Mouse (Mus musculus): ENCODE results near the gene Rbm41.

The Rbm41 gene

DNA sequence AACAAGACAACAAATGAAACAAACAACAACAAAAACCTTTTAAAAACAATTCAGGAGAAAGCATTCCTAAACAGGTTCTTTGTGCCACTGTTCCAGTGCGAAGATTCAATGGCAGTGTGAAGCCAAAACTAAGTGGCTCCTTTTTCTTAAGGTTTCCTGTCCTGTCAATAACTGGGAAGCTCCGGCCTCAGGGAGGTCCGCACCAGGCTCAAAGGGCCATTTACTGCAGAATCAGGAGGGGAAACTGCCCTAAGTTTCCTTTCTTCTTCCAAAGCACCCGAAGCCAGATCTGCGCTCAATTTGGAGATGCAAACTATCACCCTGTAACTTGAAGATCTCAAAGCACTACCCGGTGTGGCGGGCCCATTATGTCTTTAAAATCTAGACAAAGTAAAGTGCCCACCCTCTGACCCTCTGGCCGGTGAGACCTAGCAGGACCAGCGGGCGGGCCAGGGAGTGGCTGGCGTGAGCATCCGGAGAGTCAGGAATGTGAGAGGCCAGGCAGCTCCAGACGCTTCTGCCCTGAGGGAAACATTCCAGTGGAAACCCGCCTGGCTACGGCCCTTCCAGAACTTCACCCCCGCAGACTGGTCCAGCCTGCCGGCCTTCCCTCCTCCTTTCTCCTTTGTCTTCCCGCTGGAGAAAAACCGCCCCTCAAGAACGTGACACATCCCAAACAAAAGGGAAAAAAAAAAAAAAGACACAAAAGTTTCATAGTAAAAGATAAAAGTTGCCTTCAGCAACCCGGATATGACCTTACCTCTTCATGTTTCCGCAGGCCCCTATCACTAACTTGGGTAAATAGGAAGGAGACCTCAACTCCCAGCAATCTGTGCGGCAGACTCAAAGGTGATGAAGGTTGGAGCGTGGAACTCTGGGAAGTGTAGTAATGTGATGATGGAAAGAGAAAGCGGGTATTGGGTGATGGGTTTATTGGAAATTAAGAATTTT is at the start of gene Rbm41:
Gene Rbm41, minus strand, starts transcription at position 856 of the 951 bp plus-strand sequence.
- peak; percentile 32 to 68 for DNase-seq (ENCODE audit: low spot score in 2 of 2)

- peak in 1 of 2 experiments; percentile 2 for DNase-seq (ENCODE audit: low spot score in 2 of 2)
Measured at GRCm38 (mm10) chrX:139998691-139999065, 283 bp upstream of the Rbm41 start.

- DNase-seq (ENCODE audit: low spot score in 2 of 2): no peak
Measured at GRCm38 (mm10) chrX:139982115-139982514, 16.3 kb downstream of the Rbm41 start.

DNA sequence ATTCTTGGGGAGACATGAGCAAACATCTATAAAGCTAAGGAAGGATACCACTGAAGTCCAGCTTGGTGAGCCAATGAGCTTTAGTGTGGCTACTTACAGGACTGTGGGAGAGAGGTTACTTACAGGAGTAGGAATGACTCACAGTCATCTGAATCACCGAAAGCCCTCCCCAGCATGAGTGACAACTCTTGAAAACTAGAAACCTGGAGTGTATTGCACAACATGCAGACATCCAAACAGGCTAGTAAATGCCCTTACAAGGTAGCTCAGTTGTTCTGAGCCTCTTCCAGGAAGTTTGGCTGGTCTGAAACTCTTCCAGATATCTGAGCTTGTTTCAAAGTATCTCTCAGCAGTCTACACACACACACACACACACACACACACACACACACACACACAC is 64.9 kb downstream of the Rbm41 start:
- DNase-seq (ENCODE audit: low spot score in 2 of 2): no peak

GRCm38 (mm10) chrX:139932472-139932871 is 65.9 kb downstream of the Rbm41 start:
- peak in 1 of 2 experiments; percentile 1 for DNase-seq (ENCODE audit: low spot score in 2 of 2)

DNA sequence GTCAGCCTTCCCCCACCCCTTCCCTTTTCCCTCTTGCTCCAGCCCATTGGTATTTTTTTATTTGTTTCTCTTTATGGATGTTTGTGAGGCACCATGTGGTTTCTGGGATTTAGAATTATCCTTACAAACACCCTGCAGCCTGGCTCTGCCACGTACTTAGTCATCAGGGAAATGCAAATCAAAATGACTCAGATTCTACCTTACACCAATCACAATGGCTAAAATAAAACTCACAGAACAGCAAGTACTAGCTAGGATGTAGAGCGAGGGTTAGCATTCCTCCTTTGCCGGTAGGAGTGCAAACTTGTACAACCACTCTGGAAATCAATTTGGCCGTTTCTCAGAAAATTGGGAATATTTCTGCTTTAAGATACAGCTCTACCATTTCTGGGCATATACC is 77.8 kb downstream of the Rbm41 start:
- no peak for DNase-seq (ENCODE audit: low spot score in 2 of 2)

GRCm38 (mm10) chrX:139891387-139891786 is 107.0 kb downstream of the Rbm41 start:
- DNase-seq (ENCODE audit: low spot score in 2 of 2): no peak

GRCm38 (mm10) chrX:139883221-139883620 is 115.2 kb downstream of the Rbm41 start:
- DNase-seq (ENCODE audit: low spot score in 2 of 2): no peak

- DNase-seq (ENCODE audit: low spot score in 2 of 2): no peak
Measured at GRCm38 (mm10) chrX:139877936-139878335, 120.5 kb downstream of the Rbm41 start.

DNA sequence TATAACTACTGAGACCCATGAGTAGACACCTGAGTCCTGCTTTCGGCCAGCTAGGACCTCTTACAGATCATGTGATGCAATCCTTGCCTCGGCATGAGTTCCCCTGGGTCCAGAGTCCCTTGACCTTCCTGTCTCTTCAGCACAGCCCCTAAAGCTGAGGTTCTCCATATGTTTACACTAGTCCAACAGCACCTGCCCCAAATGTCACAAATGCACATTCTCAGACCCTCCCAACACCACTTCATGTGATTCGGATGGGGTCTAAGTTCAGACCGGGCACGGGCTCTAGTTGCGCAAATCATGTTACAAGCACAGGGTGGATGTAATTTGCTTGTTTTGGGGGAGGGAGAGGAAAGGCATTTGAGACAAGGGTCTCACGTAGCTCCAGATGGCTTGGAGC is 121.3 kb downstream of the Rbm41 start:
- no peak for DNase-seq (ENCODE audit: low spot score in 2 of 2)

GRCm38 (mm10) chrX:139870938-139871791 is 127.2 kb downstream of the Rbm41 start, which contains the start of gene Morc4:
Morc4 (minus strand) TSS chrX:139871677.
- DNase-seq (ENCODE audit: low spot score in 2 of 2): peak; percentile 23 to 40

DNA sequence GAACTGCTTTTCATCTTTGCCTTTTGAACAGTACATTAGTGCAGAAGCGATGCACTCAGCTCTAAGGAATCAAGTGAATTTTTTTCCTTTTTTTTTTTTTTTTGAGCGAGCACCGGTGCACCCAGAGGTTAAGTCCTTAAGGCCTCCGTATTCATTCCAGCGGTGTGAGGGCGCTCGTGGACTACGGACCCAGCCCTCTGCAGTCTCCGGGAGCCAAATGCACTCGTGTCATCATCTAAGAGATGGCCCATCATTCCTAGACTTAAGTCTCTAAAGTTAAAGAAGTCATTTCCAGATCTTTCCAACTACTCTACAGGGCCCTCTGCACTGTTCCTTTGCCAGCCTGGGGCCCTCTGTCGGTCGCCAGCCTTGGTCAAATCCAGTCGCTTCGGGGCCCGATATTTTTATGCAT is 128.1 kb downstream of the Rbm41 start:
- DNase-seq (ENCODE audit: low spot score in 2 of 2): no peak

DNA sequence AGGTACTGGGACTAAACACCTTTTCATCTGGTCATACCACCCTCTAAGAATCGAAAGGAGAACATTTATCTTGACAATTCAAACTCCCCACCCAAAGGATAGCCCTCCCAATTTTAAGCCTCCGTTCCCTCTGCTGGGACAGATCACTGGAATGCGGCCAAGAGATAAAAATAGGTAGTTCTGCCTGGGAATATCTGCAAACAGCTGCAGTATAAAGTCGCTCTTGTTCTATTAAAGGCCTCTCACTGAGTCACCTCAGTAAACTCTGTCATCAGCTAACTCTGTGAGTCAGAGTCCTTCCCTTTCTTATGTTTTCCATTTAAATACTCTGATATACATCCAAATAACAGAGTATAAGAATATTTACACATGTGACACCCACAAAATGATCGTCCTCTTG is 139.0 kb downstream of the Rbm41 start:
- DNase-seq (ENCODE audit: low spot score in 2 of 2): peak in 1 of 2 experiments; percentile 5

DNA sequence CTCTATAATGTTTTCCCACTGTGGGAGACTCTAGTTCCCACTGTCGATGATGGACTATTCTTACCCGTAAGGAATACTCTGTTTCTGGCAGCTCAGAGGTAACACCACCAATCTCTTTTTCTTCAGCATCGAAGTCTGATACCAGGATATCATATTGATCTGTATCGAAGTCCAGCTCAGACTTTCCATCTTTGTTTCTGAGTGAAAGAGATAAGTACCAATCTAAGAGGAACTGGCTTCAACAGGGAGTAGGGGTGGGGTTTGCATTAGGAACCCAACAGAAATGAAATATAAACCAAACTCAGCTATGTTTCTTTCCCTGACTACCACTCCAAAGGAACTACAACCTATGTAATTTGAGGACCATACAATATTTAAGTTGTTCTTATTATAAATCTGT is 143.6 kb downstream of the Rbm41 start:
- no peak for DNase-seq (ENCODE audit: low spot score in 2 of 2)

DNA sequence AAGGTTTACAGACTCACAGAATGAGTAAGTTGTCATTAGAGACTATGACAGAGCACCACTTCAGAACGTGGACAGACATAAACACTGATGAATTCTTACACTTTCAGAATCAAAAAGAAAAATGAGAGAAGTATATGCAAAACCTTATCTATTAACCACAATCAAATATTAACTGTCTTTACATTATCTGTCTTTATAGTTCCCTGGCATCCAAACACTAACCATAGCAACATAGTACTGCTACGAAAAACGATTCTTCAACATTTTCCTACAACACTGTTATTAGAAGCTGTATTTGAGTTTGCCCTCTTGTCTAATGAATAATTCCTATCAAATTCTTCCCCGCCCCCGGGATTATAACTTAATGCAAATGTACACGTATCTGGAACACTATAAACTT is 157.3 kb downstream of the Rbm41 start:
- DNase-seq (ENCODE audit: low spot score in 2 of 2): no peak
